Mouse (Mus musculus): ENCODE results near the gene Rab26.
A peak's percentile ranks its signal among the peaks of the same experiment; 100 is the strongest.

Gene Rab26

GRCm38 (mm10) chr17:24534160-24534718, at the start of gene Rab26:
Rab26 (minus strand) TSS chr17:24534210.
- no peak for DNase-seq (ENCODE audit: extremely low spot score, low read depth, low spot score)

GRCm38 (mm10) chr17:24580287-24580686, 46.3 kb upstream of the Rab26 start:
- DNase-seq (ENCODE audit: extremely low spot score, low read depth, low spot score): no peak

GRCm38 (mm10) chr17:24579532-24579931, 45.5 kb upstream of the Rab26 start:
- no peak for DNase-seq (ENCODE audit: extremely low spot score, low read depth, low spot score)

GRCm38 (mm10) chr17:24573811-24574210, 39.8 kb upstream of the Rab26 start:
- DNase-seq (ENCODE audit: extremely low spot score, low read depth, low spot score): no peak

GRCm38 (mm10) chr17:24572651-24573245, 38.7 kb upstream of the Rab26 start:
- DNase-seq (ENCODE audit: extremely low spot score, low read depth, low spot score): no peak

GRCm38 (mm10) chr17:24569837-24570236, 35.8 kb upstream of the Rab26 start:
- DNase-seq (ENCODE audit: extremely low spot score, low read depth, low spot score): no peak

GRCm38 (mm10) chr17:24567034-24567779, 33.2 kb upstream of the Rab26 start:
- DNase-seq (ENCODE audit: extremely low spot score, low read depth, low spot score): no peak

- no peak for DNase-seq (ENCODE audit: extremely low spot score, low read depth, low spot score)
Measured at GRCm38 (mm10) chr17:24565792-24566191, 31.8 kb upstream of the Rab26 start.

- DNase-seq (ENCODE audit: extremely low spot score, low read depth, low spot score): no peak
Measured at GRCm38 (mm10) chr17:24565092-24565491, 31.1 kb upstream of the Rab26 start.

- no peak for DNase-seq (ENCODE audit: extremely low spot score, low read depth, low spot score)
Measured at GRCm38 (mm10) chr17:24564422-24564821, 30.4 kb upstream of the Rab26 start.

- no peak for DNase-seq (ENCODE audit: extremely low spot score, low read depth, low spot score)
Measured at GRCm38 (mm10) chr17:24563638-24564037, 29.6 kb upstream of the Rab26 start.

- DNase-seq (ENCODE audit: extremely low spot score, low read depth, low spot score): no peak
Measured at GRCm38 (mm10) chr17:24561592-24561991, 27.6 kb upstream of the Rab26 start.

GRCm38 (mm10) chr17:24560301-24561028, 26.5 kb upstream of the Rab26 start:
- DNase-seq (ENCODE audit: extremely low spot score, low read depth, low spot score): no peak

GRCm38 (mm10) chr17:24559146-24559545, 25.1 kb upstream of the Rab26 start:
- DNase-seq (ENCODE audit: extremely low spot score, low read depth, low spot score): no peak

- DNase-seq (ENCODE audit: extremely low spot score, low read depth, low spot score): no peak
Measured at GRCm38 (mm10) chr17:24558600-24559099, 24.6 kb upstream of the Rab26 start.

GRCm38 (mm10) chr17:24557091-24557490, 23.1 kb upstream of the Rab26 start:
- no peak for DNase-seq (ENCODE audit: extremely low spot score, low read depth, low spot score)

- no peak for DNase-seq (ENCODE audit: extremely low spot score, low read depth, low spot score)
Measured at GRCm38 (mm10) chr17:24551050-24551444, 17.0 kb upstream of the Rab26 start.

- no peak for DNase-seq (ENCODE audit: extremely low spot score, low read depth, low spot score)
Measured at GRCm38 (mm10) chr17:24550416-24551049, 16.5 kb upstream of the Rab26 start.

- peak; percentile 99 for DNase-seq (ENCODE audit: extremely low spot score, low read depth, low spot score)
Measured at GRCm38 (mm10) chr17:24549618-24550415, 15.8 kb upstream of the Rab26 start, which contains the start of gene Pkd1. Pkd1 (plus strand) TSS chr17:24549834.
